Mouse (Mus musculus) intestine, embryonic 16.5 days (tissue): ENCODE data around the gene Plaur. TPM values are rescaled to one million over a fixed set of nuclear protein-coding genes. Genes with fewer than 3 reads are reported as not detected.

Source experiments
- ATAC-seq: fragments of 200-750 bp; cut with Nextera tagmentation; 2 replicates; pipeline ENCODE4 v1.8.0; 2017; ENCODE audit warnings: moderate TSS enrichment, moderate library complexity
- H3K27ac ChIP-seq: fragments of 300-500 bp; sonication (generic); 2 replicates; pipeline ENCODE4 v1.5.1; 2014; ENCODE audit warnings: mild to moderate bottlenecking, low read length
- H3K27me3 ChIP-seq: fragments of 300-500 bp; sonication (generic); replicated peaks from 2 replicates; pipeline ENCODE4 v1.6.1; 2014; ENCODE audit warnings: low read length, control low read depth, mixed read lengths; ENCODE audit not compliant: control insufficient read depth, insufficient read depth
- H3K36me3 ChIP-seq: fragments of 300-500 bp; sonication (generic); 2 replicates; pipeline ENCODE4 v1.6.1; 2014; ENCODE audit warnings: low read length, control low read depth; ENCODE audit not compliant: control insufficient read depth, insufficient read depth
- H3K4me1 ChIP-seq: fragments of 300-500 bp; sonication (generic); 2 replicates; pipeline ENCODE4 v1.6.1; 2014; ENCODE audit warnings: low read length, control low read depth, mixed read lengths; ENCODE audit not compliant: control insufficient read depth, insufficient read depth
- H3K4me2 ChIP-seq: fragments of 300-500 bp; sonication (generic); 2 replicates; pipeline ENCODE4 v1.6.1; 2014; ENCODE audit warnings: low read depth, low read length, control low read depth
- H3K4me3 ChIP-seq: fragments of 300-500 bp; sonication (generic); 2 replicates; pipeline ENCODE4 v1.5.1; 2014; ENCODE audit warnings: mild to moderate bottlenecking, low read length
- H3K9ac ChIP-seq: fragments of 300-500 bp; sonication (generic); 2 replicates; pipeline ENCODE4 v1.6.1; 2014; ENCODE audit warnings: low read depth, low read length
- H3K9me3 ChIP-seq: fragments of 300-500 bp; sonication (generic); 2 replicates; pipeline ENCODE4 v1.6.1; 2016; ENCODE audit warnings: low read length, control low read depth; ENCODE audit not compliant: control insufficient read depth
- WGBS: fragments of 180-500 bp; shearing (Covaris S2); extraction: QIAGEN DNeasy Blood & Tissue Kit; methylation state at CpG from one replicate; pipeline ENCODE4 v1.1.7; 2014; 5-methylcytosine and 5-hydroxymethylcytosine counted together
- polyA plus RNA-seq: library from polyadenylated mRNA; unstranded; fragments of >200 nt; fragmentation: Nextera tagmentation; extraction: Ambion mirVana; gene quantifications from 2 replicates; pipeline ENCODE4 v1.2.1, GENCODE M21; 2015

Gene Plaur
- polyA plus RNA-seq, 1 experiment from 2014 or later, result 9.7 TPM

- 10% methylated on average over 43 of the region's 43 CpGs for WGBS
- peak overlapping the region; percentile 37 for H3K4me3 ChIP-seq
- ATAC-seq, result peak; percentile 45; the same call in 1 of the 2 replicates
- peaks cover 19% of the 10 kb centered on the region; the same call in 1 of the 2 replicates for H3K4me1 ChIP-seq
- H3K27ac ChIP-seq, result no peak overlapping the region
- peaks cover 32% of the 10 kb centered on the region for H3K27me3 ChIP-seq
- H3K4me2 ChIP-seq, result peak overlapping the region; percentile 64
- H3K9ac ChIP-seq, result peak overlapping the region; percentile 40; the same call in 1 of the 2 replicates
- H3K9me3 ChIP-seq, result peaks cover 6% of the 10 kb centered on the region; the same call in 1 of the 2 replicates
- no peaks in the 10 kb centered on the region for H3K36me3 ChIP-seq
Observed at GRCm38 (mm10) chr7:24499856-24500577, 37.7 kb downstream of the Plaur start.

- ATAC-seq, result no peak
- Histone ChIP-seq H3K4me1 (peaks cover 26% of the 10 kb centered on the region), H3K4me2 (no peak overlapping the region), H3K36me3 (no peaks in the 10 kb centered on the region), H3K9ac (no peak overlapping the region), H3K9me3 (peaks cover 6% of the 10 kb centered on the region; the same call in 1 of the 2 replicates), H3K27me3 (peaks cover 32% of the 10 kb centered on the region), H3K4me3 (no peak overlapping the region), H3K27ac (no peak overlapping the region)
- 36% methylated on average over 7 of the region's 7 CpGs for WGBS
Observed at GRCm38 (mm10) chr7:24500929-24501328, 38.6 kb downstream of the Plaur start.

DNA sequence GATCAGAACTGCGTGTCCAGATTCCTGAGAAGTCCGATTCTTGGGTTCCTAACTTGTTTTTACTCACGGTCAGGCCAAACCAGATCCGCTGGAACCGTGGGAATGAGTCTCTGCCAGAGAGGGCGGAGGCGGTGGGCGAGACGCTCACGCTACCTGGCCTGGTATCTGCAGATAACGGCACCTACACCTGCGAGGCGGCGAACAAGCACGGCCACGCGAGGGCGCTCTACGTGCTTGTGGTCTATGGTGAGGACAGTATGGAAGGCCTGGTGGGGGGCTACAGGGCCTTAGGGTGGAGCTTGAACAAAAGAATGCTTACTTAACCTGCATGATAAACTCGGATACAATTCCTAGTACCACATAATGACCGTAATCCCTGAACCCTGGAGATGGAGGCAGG is 39.2 kb downstream of the Plaur start:
- Histone ChIP-seq H3K36me3 (no peaks in the 10 kb centered on the region), H3K9ac (no peak overlapping the region), H3K4me1 (peaks cover 32% of the 10 kb centered on the region), H3K4me3 (no peak overlapping the region), H3K27me3 (peaks cover 32% of the 10 kb centered on the region), H3K4me2 (no peak overlapping the region), H3K9me3 (peaks cover 6% of the 10 kb centered on the region; the same call in 1 of the 2 replicates), H3K27ac (no peak overlapping the region)
- WGBS, result 46% methylated on average over 21 of the region's 21 CpGs
- ATAC-seq, result no peak

GRCm38 (mm10) chr7:24504004-24504403 is 41.7 kb downstream of the Plaur start:
- Histone ChIP-seq H3K9ac (no peak overlapping the region), H3K4me3 (no peak overlapping the region), H3K27ac (no peak overlapping the region), H3K36me3 (no peaks in the 10 kb centered on the region), H3K4me2 (no peak overlapping the region), H3K9me3 (peaks cover 6% of the 10 kb centered on the region; the same call in 1 of the 2 replicates), H3K4me1 (peaks cover 42% of the 10 kb centered on the region), H3K27me3 (peaks cover 24% of the 10 kb centered on the region)
- ATAC-seq, result no peak
- WGBS, result 16% methylated on average over 10 of the region's 10 CpGs

DNA sequence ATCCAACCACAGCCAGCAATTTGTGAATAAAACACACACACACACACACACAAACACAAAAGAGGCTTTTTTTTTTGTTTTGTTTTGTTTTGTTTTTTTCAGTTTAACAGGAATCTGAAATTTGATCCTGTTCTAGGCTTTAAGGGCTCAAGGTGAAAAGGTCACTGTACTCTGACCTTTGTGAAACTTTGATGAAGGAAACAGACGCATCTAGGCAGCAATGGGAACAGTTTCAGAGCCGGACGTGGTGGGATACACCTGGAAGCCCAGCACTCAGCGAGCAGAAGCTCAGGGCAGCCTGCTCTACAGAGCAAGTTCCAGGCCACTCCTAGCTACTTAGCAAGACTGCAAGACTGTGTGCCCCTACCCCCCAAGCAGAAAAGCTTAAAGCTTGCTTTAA is 42.6 kb downstream of the Plaur start:
- Histone ChIP-seq H3K36me3 (no peaks in the 10 kb centered on the region), H3K9me3 (peaks cover 6% of the 10 kb centered on the region; the same call in 1 of the 2 replicates), H3K4me1 (peaks cover 43% of the 10 kb centered on the region), H3K27me3 (peaks cover 15% of the 10 kb centered on the region), H3K4me3 (no peak overlapping the region), H3K4me2 (no peak overlapping the region), H3K27ac (no peak overlapping the region), H3K9ac (no peak overlapping the region)
- ATAC-seq, result no peak
- WGBS, result 27% methylated on average over 4 of the region's 4 CpGs

DNA sequence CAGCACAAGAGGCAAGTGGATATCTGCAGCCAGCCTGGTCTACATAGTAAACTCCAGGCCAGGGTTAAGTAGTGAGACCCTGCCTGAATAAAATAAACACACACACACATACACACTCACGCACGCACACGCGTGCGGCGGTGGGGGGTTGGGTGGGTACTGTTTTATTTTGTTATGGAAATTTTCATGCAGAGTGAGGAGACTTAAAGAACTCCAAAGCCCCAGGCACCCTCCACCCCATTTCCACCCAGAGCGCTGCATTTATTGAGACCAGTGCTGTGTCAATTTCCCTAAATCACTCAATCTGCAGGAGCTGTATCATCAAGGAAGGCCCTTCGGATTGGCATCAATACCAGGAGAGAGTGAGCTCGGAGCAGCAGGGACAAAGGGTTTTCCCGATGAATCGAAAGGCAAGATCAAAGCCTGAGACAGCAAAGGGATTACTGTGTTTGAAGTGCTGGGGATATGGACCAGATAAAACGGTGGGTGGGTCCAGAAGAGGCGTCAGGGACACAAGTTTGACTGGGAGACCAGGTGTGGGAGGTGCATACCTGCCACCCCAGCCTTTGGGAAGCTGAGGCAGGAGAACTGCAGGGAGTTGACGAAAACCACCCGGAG is 43.3 kb downstream of the Plaur start:
- H3K36me3 ChIP-seq, result no peaks in the 10 kb centered on the region
- no peak for ATAC-seq
- H3K27me3 ChIP-seq, result peaks cover 8% of the 10 kb centered on the region; the same call in 1 of the 2 replicates
- H3K4me1 ChIP-seq, result peaks cover 37% of the 10 kb centered on the region
- H3K9me3 ChIP-seq, result peaks cover 6% of the 10 kb centered on the region; the same call in 1 of the 2 replicates
- H3K27ac ChIP-seq, result no peak overlapping the region
- 30% methylated on average over 15 of the region's 15 CpGs for WGBS
- H3K9ac ChIP-seq, result no peak overlapping the region
- no peak overlapping the region; the same call in 1 of the 2 replicates for H3K4me2 ChIP-seq
- no peak overlapping the region for H3K4me3 ChIP-seq

- H3K9ac ChIP-seq, result peak overlapping the region; percentile 92
- H3K4me3 ChIP-seq, result peak overlapping the region; percentile 72
- H3K4me2 ChIP-seq, result peak overlapping the region; percentile 89
- peaks cover 37% of the 10 kb centered on the region for H3K4me1 ChIP-seq
- ATAC-seq, result no peak
- no peaks in the 10 kb centered on the region for H3K36me3 ChIP-seq
- WGBS, result 11% methylated on average over 3 of the region's 3 CpGs
- peaks cover 3% of the 10 kb centered on the region; the same call in 1 of the 2 replicates for H3K27me3 ChIP-seq
- H3K27ac ChIP-seq, result peak overlapping the region; percentile 97
- peaks cover 4% of the 10 kb centered on the region; the same call in 1 of the 2 replicates for H3K9me3 ChIP-seq
Observed at GRCm38 (mm10) chr7:24506065-24506459, 43.8 kb downstream of the Plaur start.

GRCm38 (mm10) chr7:24506476-24506837 is 44.2 kb downstream of the Plaur start:
- WGBS, result 2% methylated on average over 12 of the region's 12 CpGs

More at GRCm38 (mm10) chr7:24506476-24506837, 44.2 kb downstream of the Plaur start:
- H3K27ac ChIP-seq, result peak overlapping the region; percentile 97
- H3K4me2 ChIP-seq, result peak overlapping the region; percentile 89
- peaks cover 2% of the 10 kb centered on the region; the same call in 1 of the 2 replicates for H3K9me3 ChIP-seq
- peak overlapping the region; percentile 72 for H3K4me3 ChIP-seq
- peak overlapping the region; percentile 92 for H3K9ac ChIP-seq
- no peak; the same call in 1 of the 2 replicates for ATAC-seq
- no peaks in the 10 kb centered on the region for H3K36me3 ChIP-seq
- H3K4me1 ChIP-seq, result peaks cover 37% of the 10 kb centered on the region
- peaks cover 2% of the 10 kb centered on the region; the same call in 1 of the 2 replicates for H3K27me3 ChIP-seq
